In genomic region chr5:39643260-39643923, GRCm38 (mm10) we compare ENCODE assay signal across 8 mouse cellular contexts.
DNase-seq lines count a peak whose midpoint lies in the region; ATAC-seq and TF ChIP-seq lines count a peak whose summit lies in the region.

No protein-coding gene starts in this region.

- WGBS in cerebellum, adult 2 months = under 1% methylated on average over 22 of the region's 22 CpGs
- 4% methylated on average over 22 of the region's 22 CpGs for WGBS in intestine, embryonic 16.5 days
- 7% methylated on average over 22 of the region's 22 CpGs for WGBS in thymus, adult 2 months

- H3K4me1 ChIP-seq in cerebellum, adult 2 months (ENCODE audit: control insufficient read depth, insufficient read depth, low read length) = peaks cover 4% of the 10 kb centered on the region; the same call in 1 of the 2 replicates
- peaks cover 41% of the 10 kb centered on the region for H3K4me1 ChIP-seq in megakaryocyte, embryonic 14.5 days
- H3K4me1 ChIP-seq in intestine, embryonic 16.5 days (ENCODE audit: control insufficient read depth, insufficient read depth, low read length) = peaks cover 14% of the 10 kb centered on the region
- H3K4me1 ChIP-seq in thymus, adult 2 months (replicated peaks; ENCODE audit: control insufficient read depth, insufficient read depth, low read length) = no peaks in the 10 kb centered on the region

- peak overlapping the region; percentile 78 for H3K9ac ChIP-seq in intestine, embryonic 16.5 days (ENCODE audit: low read depth, low read length)

- H3K27me3 ChIP-seq in cerebellum, adult 2 months (ENCODE audit: control insufficient read depth, insufficient read depth, low read length) = no peaks in the 10 kb centered on the region
- H3K27me3 ChIP-seq in megakaryocyte, embryonic 14.5 days (replicated peaks) = peaks cover 36% of the 10 kb centered on the region
- peaks cover 7% of the 10 kb centered on the region; the same call in 1 of the 2 replicates for H3K27me3 ChIP-seq in intestine, embryonic 16.5 days (replicated peaks; ENCODE audit: control insufficient read depth, insufficient read depth, low read length)
- H3K27me3 ChIP-seq in thymus, adult 2 months (ENCODE audit: control insufficient read depth, insufficient read depth, low read length) = peaks cover 2% of the 10 kb centered on the region; the same call in 1 of the 2 replicates

- peak; percentile 64 to 71 for DNase-seq in cerebellum, adult 2 months
- DNase-seq in cerebellum, adult 11 months = no peak
- peak; percentile 41 for DNase-seq in neural tube, embryonic 10.5 days (ENCODE audit: extremely low spot score, low spot score)
- DNase-seq in thymus, adult 2 months = no peak
- DNase-seq in kidney, adult 9 months = no peak

- H3K9me3 ChIP-seq in megakaryocyte, embryonic 14.5 days = no peaks in the 10 kb centered on the region
- H3K9me3 ChIP-seq in intestine, embryonic 16.5 days (ENCODE audit: control insufficient read depth, low read length) = no peaks in the 10 kb centered on the region

- no peak for TF ChIP-seq CTCF in cerebellum, adult 2 months (IDR thresholded peaks at IDR 0.05; ENCODE audit: borderline replicate concordance, insufficient read depth, low read depth, low read length)
- no peak for TF ChIP-seq CTCF in thymus, adult 2 months (IDR thresholded peaks at IDR 0.05; ENCODE audit: borderline replicate concordance, control insufficient read depth, extremely low read depth, insufficient read depth, low read length, poor library complexity)

- no peaks in the 10 kb centered on the region for H3K36me3 ChIP-seq in megakaryocyte, embryonic 14.5 days (replicated peaks; ENCODE audit: low read length)
- no peaks in the 10 kb centered on the region for H3K36me3 ChIP-seq in intestine, embryonic 16.5 days (ENCODE audit: control insufficient read depth, insufficient read depth, low read length)
- no peaks in the 10 kb centered on the region for H3K36me3 ChIP-seq in thymus, adult 2 months (ENCODE audit: control insufficient read depth, insufficient read depth, low read length)

- H3K27ac ChIP-seq in cerebellum, adult 2 months (ENCODE audit: insufficient read depth, low read length) = peak overlapping the region; percentile 82
- no peak overlapping the region for H3K27ac ChIP-seq in intestine, embryonic 16.5 days (ENCODE audit: low read length)
- H3K27ac ChIP-seq in thymus, adult 2 months (ENCODE audit: control insufficient read depth, insufficient read depth, low read length) = no peak overlapping the region

- no peak for TF ChIP-seq POLR2A in cerebellum, adult 2 months (IDR thresholded peaks at IDR 0.05; ENCODE audit: borderline replicate concordance, insufficient read depth, low read length)
- TF ChIP-seq POLR2A in thymus, adult 2 months (IDR thresholded peaks at IDR 0.05; ENCODE audit: control insufficient read depth, extremely low read depth, insufficient read depth, low read length, poor library complexity) = no peak

- H3K4me3 ChIP-seq in cerebellum, adult 2 months (replicated peaks; ENCODE audit: insufficient read depth, low read depth, low read length) = peak overlapping the region; percentile 97
- H3K4me3 ChIP-seq in megakaryocyte, embryonic 14.5 days (replicated peaks) = peak overlapping the region; percentile 95
- H3K4me3 ChIP-seq in intestine, embryonic 16.5 days (ENCODE audit: low read length) = peak overlapping the region; percentile 79
- H3K4me3 ChIP-seq in thymus, adult 2 months (ENCODE audit: control insufficient read depth, insufficient read depth, low read length) = no peak overlapping the region

- ATAC-seq in megakaryocyte, adult 5-6 weeks (ENCODE audit: poor library complexity, severe bottlenecking) = no peak
- ATAC-seq in intestine, embryonic 16.5 days = no peak

- peak overlapping the region; percentile 97 for H3K4me2 ChIP-seq in intestine, embryonic 16.5 days (ENCODE audit: low read depth, low read length)

Comparison
In these comparisons a context has a peak if more than half of its experiments do, and no peak if none do; other contexts are left out.
1. DNase-seq: peak in cerebellum, adult 2 months (2 of 2) and neural tube, embryonic 10.5 days (single experiment); none in cerebellum, adult 11 months (single experiment), thymus, adult 2 months (single experiment) and kidney, adult 9 months (single experiment).